Mouse (Mus musculus) cerebellum, postnatal 14 days (tissue): ENCODE measurements around the gene Mypop.
A peak's percentile ranks its signal among the peaks of the same experiment; 100 is the strongest.

Experiments
- DNase-seq, 2 experiments: peaks; one replicate each; pipeline ENCODE4 v3.0.0; 2021; ENCODE audit warnings: mixed read lengths in 2 of 2

Mypop gene

GRCm38 (mm10) chr7:18991660-18992293 is 732 bp downstream of the Mypop start:
- peak; percentile 64 to 68 for DNase-seq

DNA sequence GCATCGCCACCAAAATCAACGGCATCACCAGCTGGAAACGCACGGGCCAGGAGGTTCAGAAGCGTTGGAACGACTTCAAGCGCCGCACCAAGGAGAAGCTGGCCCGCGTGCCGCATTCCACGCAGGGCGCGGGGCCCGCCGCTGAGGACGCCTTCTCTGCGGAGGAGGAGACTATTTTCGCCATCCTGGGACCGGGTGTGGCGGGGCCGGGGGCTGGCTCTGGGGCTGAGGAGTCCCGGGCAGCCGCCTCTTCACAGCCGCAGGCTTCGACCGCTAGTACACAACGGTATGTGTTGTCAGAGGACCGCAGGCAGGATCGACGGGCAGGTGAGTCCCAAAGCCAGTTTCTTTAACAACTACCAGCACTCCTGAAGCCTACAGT is 1.2 kb downstream of the Mypop start:
- DNase-seq, result peak; percentile 64 to 68

- no peak for DNase-seq
Observed at GRCm38 (mm10) chr7:18993036-18993435, 2.0 kb downstream of the Mypop start.

DNA sequence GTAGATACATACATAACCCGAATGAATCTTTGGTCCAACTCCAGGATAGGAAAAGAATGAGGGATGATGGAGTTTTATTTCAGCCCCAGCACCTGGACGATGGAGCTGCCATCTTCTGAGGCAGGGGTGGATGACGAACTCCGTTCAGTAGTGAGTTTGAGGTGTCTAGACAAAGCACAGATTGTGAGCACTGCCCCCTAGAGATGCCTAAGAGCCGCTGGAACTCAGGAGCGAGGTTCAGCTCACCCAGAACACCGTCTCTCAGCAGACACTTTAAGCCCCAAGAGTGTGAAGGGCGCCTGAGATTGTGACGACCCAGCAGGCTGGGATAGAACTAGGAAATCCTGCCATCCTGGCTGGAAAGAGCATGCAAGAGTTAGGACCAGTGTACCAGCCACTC is 7.8 kb downstream of the Mypop start:
- no peak for DNase-seq

- no peak for DNase-seq
Observed at GRCm38 (mm10) chr7:19000421-19000820, 9.4 kb downstream of the Mypop start.

GRCm38 (mm10) chr7:19001066-19001806 is 10.2 kb downstream of the Mypop start:
- DNase-seq, result no peak

DNA sequence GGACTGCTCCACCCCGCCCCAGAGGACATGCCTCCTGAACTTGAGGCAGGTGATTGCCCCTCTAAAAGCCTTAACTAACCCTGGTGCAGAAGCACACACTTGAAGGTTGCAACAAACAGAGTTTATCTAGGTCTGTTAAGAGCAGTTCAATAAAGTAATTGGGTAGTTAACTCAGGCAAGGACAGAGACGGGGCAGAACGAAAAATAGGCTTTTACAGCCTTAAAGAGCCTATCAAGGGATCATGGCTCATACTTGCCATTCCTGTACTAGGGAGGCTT is 10.7 kb downstream of the Mypop start:
- DNase-seq, result no peak

GRCm38 (mm10) chr7:19002115-19002514 is 11.1 kb downstream of the Mypop start:
- DNase-seq, result no peak

- DNase-seq, result peak; percentile 80 to 84
Observed at GRCm38 (mm10) chr7:19002848-19003498, 11.9 kb downstream of the Mypop start.

GRCm38 (mm10) chr7:19003902-19004630 is 13.0 kb downstream of the Mypop start, which contains the start of gene Irf2bp1:
TSS of gene Irf2bp1 (plus strand) at chr7:19004044.
- peak; percentile 94 to 97 for DNase-seq

- peak; percentile 74 to 78 for DNase-seq
Observed at GRCm38 (mm10) chr7:19004631-19005079, 13.6 kb downstream of the Mypop start.

GRCm38 (mm10) chr7:19005417-19006121 is 14.5 kb downstream of the Mypop start:
- DNase-seq, result peak; percentile 41 to 47

GRCm38 (mm10) chr7:19006476-19006875 is 15.4 kb downstream of the Mypop start:
- peak; percentile 90 to 92 for DNase-seq

DNA sequence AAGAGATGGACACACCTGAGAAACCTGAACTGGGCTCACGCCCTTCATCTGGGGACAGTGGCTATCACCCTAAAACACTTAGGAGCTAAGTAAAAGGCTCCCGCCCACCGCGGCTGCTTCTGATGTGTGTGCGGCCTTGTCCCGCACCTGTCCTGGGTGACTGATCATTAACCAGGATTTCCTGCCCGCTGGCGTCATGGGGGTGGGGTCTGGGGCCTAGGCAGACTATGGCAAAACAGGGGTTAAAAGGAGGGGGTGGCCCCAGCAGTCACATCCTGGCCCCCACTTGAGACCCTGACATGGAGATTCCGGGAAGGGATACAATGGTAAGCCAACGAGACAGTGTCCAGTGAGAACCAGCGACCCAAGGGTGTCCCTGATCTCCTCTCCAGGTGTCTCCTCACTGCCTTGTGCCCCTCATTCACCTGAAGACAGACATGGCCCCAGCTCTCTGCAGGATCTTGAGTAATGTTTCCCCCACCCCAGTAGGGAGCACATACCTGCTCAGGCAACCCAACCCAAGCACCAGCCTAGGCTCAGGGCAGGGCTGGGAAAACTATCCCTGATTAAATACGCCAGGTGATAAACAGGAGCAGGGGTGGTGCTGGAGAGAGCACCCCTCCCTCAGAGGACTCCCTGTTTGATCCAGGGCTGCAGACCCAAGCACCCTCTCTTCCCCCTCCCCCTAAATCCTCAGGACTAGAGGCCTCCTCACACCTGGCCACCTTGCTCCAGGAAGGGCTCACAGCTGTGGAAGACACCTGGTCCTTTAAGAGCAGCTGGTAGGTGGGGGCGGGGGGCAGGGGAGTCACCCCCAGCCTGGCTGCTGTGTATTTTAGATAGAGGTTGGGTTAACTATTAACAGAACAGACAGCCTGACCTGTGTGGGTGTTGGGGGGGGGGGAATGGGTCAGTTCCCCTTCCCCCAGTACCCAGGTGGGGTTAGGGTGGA is 16.3 kb downstream of the Mypop start:
- DNase-seq, result no peak

DNA sequence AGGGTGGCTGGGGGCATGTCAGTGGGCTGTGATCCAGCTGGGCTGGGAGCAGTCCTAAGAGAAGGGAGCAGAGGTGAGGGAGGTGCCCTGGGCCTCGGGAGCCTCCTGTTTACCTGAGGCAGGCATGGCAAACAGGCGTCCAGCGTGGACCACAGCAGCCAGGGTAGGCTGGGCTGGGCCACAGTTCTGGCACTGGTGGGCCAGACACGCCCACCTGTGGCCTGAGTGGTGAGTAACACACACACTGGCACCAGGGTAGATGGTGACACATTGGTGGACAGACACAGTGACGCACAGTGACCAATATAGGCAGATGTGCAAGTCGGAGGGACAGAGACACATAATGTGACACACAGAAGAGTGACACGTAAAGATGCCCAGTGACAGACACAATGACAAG is 19.5 kb downstream of the Mypop start:
- no peak for DNase-seq

DNA sequence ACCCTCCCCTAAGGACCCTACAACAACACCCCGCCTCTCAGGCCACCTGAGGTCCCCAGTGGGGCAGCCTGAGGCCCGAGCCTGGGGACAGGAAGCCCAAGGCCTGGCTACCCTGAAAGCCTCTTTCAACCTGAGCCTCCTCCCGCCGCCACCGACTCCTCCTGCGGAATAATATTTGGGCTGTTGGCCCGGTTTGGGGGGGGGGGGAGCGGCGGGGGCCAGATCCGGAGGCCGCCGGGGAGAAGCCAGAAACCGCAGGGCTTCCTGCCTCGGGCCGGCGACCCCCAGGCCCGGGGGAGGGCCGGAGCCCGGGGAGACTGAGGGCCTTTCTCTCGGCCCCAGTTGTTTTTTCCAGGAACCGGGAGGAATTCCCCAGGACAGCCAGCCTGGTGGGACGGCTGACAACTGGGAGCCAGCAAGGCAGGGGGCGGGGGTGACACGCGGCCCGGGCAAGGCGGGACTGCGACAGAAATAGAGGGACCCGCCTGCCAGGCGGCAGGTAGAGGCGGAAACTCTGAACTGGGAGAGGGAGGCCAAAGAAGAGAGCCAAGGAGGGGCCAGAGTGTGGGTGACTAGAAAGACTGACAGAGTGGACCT is 21.1 kb downstream of the Mypop start:
- DNase-seq, result no peak

DNA sequence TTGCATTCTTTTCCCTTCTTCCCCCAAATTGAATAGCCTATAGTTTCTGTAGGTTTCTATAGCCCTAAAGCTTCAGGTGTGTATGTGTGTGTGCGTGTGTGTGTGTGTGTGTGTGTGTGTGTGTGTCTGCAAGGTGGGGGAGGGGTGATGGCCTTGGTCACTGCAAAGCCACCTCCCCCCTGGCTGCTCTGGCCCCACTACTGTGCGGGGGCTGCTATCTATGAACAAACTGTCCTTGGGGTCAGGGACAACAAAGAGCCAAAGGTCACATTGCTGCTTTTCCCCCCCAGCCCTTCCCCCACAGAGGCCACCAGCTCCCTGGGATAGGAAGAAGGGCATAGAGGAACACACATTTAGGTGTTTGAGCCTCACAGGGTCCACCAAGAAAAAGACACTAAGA is 21.8 kb downstream of the Mypop start:
- no peak for DNase-seq

- DNase-seq, result no peak
Observed at GRCm38 (mm10) chr7:19014452-19014851, 23.4 kb downstream of the Mypop start.

- no peak for DNase-seq
Observed at GRCm38 (mm10) chr7:19016042-19016441, 25.0 kb downstream of the Mypop start.

DNA sequence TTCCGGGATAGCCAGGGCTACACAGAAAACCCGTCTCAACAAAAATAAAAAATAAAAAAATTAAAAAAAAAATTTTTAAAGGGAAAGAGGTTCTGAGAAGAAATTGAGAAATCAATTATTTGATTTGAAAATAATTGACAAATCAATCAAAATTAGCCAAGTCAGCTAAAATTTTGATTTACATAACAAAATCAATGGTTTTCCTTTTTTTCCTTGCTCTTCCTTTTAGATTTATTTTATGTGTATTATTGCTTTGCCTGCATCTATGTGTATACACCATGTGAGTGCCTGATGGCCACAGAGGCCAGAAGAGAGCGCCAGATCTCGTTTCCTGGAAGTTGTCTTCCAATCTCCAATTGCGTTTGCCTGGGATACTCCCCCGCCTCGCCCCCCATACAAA is 26.9 kb downstream of the Mypop start:
- DNase-seq, result no peak

DNA sequence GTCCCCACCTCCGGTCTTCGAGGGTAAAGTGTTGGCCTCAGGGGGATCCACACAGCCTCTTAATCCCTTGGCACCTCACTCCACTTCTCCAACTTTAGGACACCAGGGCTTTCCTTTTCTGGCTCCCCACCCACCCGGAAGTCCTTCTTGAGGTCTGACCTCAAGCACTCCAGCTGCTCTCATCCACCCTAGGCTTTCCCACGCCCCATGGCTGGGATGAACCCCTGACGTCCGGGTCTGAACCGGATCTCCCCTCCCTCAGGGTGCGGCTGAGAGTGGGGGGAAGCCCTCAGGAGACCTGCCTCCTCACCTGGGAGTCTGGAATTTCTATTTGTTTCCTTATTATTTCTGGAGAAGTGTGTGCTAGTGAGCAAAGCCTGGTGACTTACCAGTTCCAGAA is 30.0 kb downstream of the Mypop start:
- DNase-seq, result no peak
